8 mouse cellular contexts compared by ENCODE assay signal in the genomic region with DNA sequence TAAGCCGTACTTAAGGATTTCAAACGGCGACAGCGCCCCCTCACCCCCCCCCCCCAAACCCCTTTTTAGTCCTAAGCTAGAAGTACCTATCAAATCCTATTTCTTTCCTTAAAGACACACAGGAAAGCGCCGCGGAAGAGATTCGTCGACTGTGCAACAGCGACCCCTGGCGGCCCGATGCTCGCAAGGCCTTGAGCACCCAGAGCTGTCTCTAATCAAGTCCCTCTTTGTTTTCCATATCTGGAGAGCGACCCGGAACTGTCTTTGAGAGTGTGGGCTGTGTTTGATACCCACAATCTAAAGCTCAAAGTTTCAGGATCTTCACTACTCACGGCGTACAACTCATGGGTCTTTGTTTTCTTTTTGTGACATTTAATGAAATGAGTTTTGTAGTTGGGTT.
A peak's percentile ranks its signal among the peaks of the same experiment; 100 is the strongest.
DNase-seq lines count a peak whose midpoint lies in the region; ATAC-seq lines count a peak whose summit lies in the region.

No protein-coding gene starts in this region.

- no peaks in the 10 kb centered on the region for H3K9me3 ChIP-seq in heart, embryonic 14.5 days (ENCODE audit: control insufficient read depth, low read length)
- no peaks in the 10 kb centered on the region for H3K9me3 ChIP-seq in liver, embryonic 13.5 days (replicated peaks)
- no peaks in the 10 kb centered on the region for H3K9me3 ChIP-seq in stomach, embryonic 16.5 days (replicated peaks; ENCODE audit: control insufficient read depth, low read length)

- WGBS in heart, embryonic 14.5 days: under 1% methylated on average over 17 of the region's 17 CpGs
- under 1% methylated on average over 17 of the region's 17 CpGs for WGBS in liver, embryonic 13.5 days (ENCODE audit: insufficient replicate concordance)
- under 1% methylated on average over 17 of the region's 17 CpGs for WGBS in stomach, embryonic 16.5 days

- peak overlapping the region; percentile 98 for H3K27ac ChIP-seq in brown adipose tissue, adult 24 weeks (replicated peaks; ENCODE audit: low read depth, low read length)
- peak overlapping the region; percentile 93 to 94 for H3K27ac ChIP-seq in heart, embryonic 14.5 days (replicated peaks in 1 of 2; ENCODE audit: control insufficient read depth in 1 of 2, insufficient read depth in 1 of 2, low read depth in 2 of 2, low read length in 2 of 2)
- H3K27ac ChIP-seq in liver, embryonic 13.5 days: no peak overlapping the region
- peak overlapping the region; percentile 95 for H3K27ac ChIP-seq in stomach, embryonic 16.5 days (ENCODE audit: low read length)

- peak; percentile 89 for ATAC-seq in heart, embryonic 14.5 days (ENCODE audit: insufficient number of reproducible peaks, insufficient read depth, low FRiP score, low read depth)
- peak; percentile 87 for ATAC-seq in liver, embryonic 13.5 days (ENCODE audit: low read depth)
- peak; percentile 89 for ATAC-seq in stomach, embryonic 16.5 days (ENCODE audit: insufficient read depth, low FRiP score)

- DNase-seq in CD4-positive helper T cell, adult 2 months (ENCODE audit: low read depth, low spot score): peak; percentile 92
- peak; percentile 90 for DNase-seq in fibroblast of lung, adult 2 months (ENCODE audit: low read depth)
- peak; percentile 95 for DNase-seq in kidney, postnatal 14 days
- peak; percentile 67 for DNase-seq in liver, embryonic 13.5 days
- DNase-seq in neural tube, embryonic 10.5 days (ENCODE audit: extremely low spot score, low spot score): peak; percentile 97

- H3K4me1 ChIP-seq in brown adipose tissue, adult 24 weeks (ENCODE audit: control insufficient read depth, insufficient read depth, insufficient read length, low read length): no peaks in the 10 kb centered on the region
- peaks cover 0 to 8% of the 10 kb centered on the region in 2 experiments; a peak in 1 of 4 replicates for H3K4me1 ChIP-seq in heart, embryonic 14.5 days (ENCODE audit: control insufficient read depth in 2 of 2, insufficient read depth in 2 of 2, low read length in 2 of 2)
- no peaks in the 10 kb centered on the region for H3K4me1 ChIP-seq in liver, embryonic 13.5 days (replicated peaks)
- H3K4me1 ChIP-seq in stomach, embryonic 16.5 days (ENCODE audit: control insufficient read depth, insufficient read depth, low read length): peaks cover 6% of the 10 kb centered on the region

- H3K36me3 ChIP-seq in heart, embryonic 14.5 days (ENCODE audit: control insufficient read depth, insufficient read depth, low read length): no peaks in the 10 kb centered on the region
- no peaks in the 10 kb centered on the region for H3K36me3 ChIP-seq in liver, embryonic 13.5 days
- no peaks in the 10 kb centered on the region for H3K36me3 ChIP-seq in stomach, embryonic 16.5 days (ENCODE audit: control insufficient read depth, insufficient read depth, low read length)

- peak overlapping the region; percentile 75 for H3K4me3 ChIP-seq in brown adipose tissue, adult 24 weeks (ENCODE audit: insufficient read depth, low read depth, low read length)
- peak overlapping the region; percentile 53 for H3K4me3 ChIP-seq in heart, embryonic 14.5 days (ENCODE audit: control insufficient read depth in 1 of 2, insufficient read depth in 1 of 2, low read depth in 1 of 2, low read length in 2 of 2)
- peak overlapping the region; percentile 51 for H3K4me3 ChIP-seq in liver, embryonic 13.5 days (replicated peaks)
- peak overlapping the region; percentile 48 for H3K4me3 ChIP-seq in stomach, embryonic 16.5 days (replicated peaks; ENCODE audit: low read length)

- peak overlapping the region; percentile 80 for H3K9ac ChIP-seq in heart, embryonic 14.5 days (ENCODE audit: low read length)
- no peak overlapping the region for H3K9ac ChIP-seq in liver, embryonic 13.5 days
- H3K9ac ChIP-seq in stomach, embryonic 16.5 days (ENCODE audit: low read length): peak overlapping the region; percentile 66

- no peaks in the 10 kb centered on the region for H3K27me3 ChIP-seq in heart, embryonic 14.5 days (ENCODE audit: control insufficient read depth, insufficient read depth, low read length)
- H3K27me3 ChIP-seq in liver, embryonic 13.5 days: no peaks in the 10 kb centered on the region
- no peaks in the 10 kb centered on the region for H3K27me3 ChIP-seq in stomach, embryonic 16.5 days (ENCODE audit: control insufficient read depth, insufficient read depth, low read length)

- H3K4me2 ChIP-seq in heart, embryonic 14.5 days (ENCODE audit: low read length): peak overlapping the region; percentile 65
- H3K4me2 ChIP-seq in liver, embryonic 13.5 days: peak overlapping the region; percentile 67
- peak overlapping the region; percentile 62 for H3K4me2 ChIP-seq in stomach, embryonic 16.5 days (ENCODE audit: low read depth, low read length)
